Mouse (Mus musculus) MEL (cell line): ENCODE measurements around the gene Syt16.

Source experiments
- CTCF ChIP-seq, 3 experiments: IDR thresholded peaks in 2 of 3; conservative IDR thresholded peaks in 1 of 3; 2 replicates each; pipeline ENCODE4 v1.5.1; 2011 to 2012; ENCODE audit warnings: low read length in 3 of 3, low read depth in 2 of 3, mild to moderate bottlenecking in 2 of 3, improper control_type of control experiment in 1 of 3, inconsistent platforms in 1 of 3, mixed read lengths in 1 of 3, moderate library complexity in 1 of 3; ENCODE audit not compliant: control insufficient read depth in 1 of 3, insufficient read depth in 1 of 3, poor library complexity in 1 of 3, severe bottlenecking in 1 of 3
- E2F4 ChIP-seq: IDR thresholded peaks from 2 replicates; pipeline ENCODE4 v1.6.1; 2011; ENCODE audit warnings: low read depth, low read length, improper control_type of control experiment, borderline replicate concordance
- GATA1 ChIP-seq: IDR thresholded peaks from 2 replicates; pipeline ENCODE4 v1.6.1; 2011; ENCODE audit warnings: low read depth, low read length, improper control_type of control experiment
- MAFK ChIP-seq: IDR thresholded peaks from 2 replicates; pipeline ENCODE4 v1.6.1; 2011; ENCODE audit warnings: low read depth, mild to moderate bottlenecking, low read length, improper control_type of control experiment, borderline replicate concordance
- MAX ChIP-seq: IDR thresholded peaks from 2 replicates; pipeline ENCODE4 v1.6.1; 2011; ENCODE audit warnings: low read length, improper control_type of control experiment
- MYC ChIP-seq: IDR thresholded peaks from 2 replicates; pipeline ENCODE4 v1.6.1; 2011; ENCODE audit warnings: low read depth, mild to moderate bottlenecking, low read length, improper control_type of control experiment, moderate library complexity
- NRF1 ChIP-seq: IDR thresholded peaks from 2 replicates; pipeline ENCODE4 v1.6.1; 2014; ENCODE audit warnings: low read depth, mild to moderate bottlenecking, inconsistent platforms, low read length, improper control_type of control experiment, moderate library complexity; ENCODE audit not compliant: poor library complexity, insufficient read depth, severe bottlenecking
- POLR2A ChIP-seq, 2 experiments: IDR thresholded peaks; 2 replicates each; pipeline ENCODE4 v1.6.1; 2011 to 2012; ENCODE audit warnings: low read length in 2 of 2, mild to moderate bottlenecking in 2 of 2, control low read depth in 1 of 2, improper control_type of control experiment in 1 of 2, low read depth in 1 of 2, moderate library complexity in 1 of 2; ENCODE audit not compliant: control insufficient read depth in 1 of 2, insufficient read depth in 1 of 2, poor library complexity in 1 of 2
- TCF12 ChIP-seq: IDR thresholded peaks from 2 replicates; pipeline ENCODE4 v1.6.1; 2014; ENCODE audit warnings: low read depth, mild to moderate bottlenecking, inconsistent platforms, low read length, improper control_type of control experiment, moderate library complexity
- USF1 ChIP-seq: IDR thresholded peaks from 2 replicates; pipeline ENCODE4 v1.6.1; 2014; ENCODE audit warnings: low read depth, mild to moderate bottlenecking, inconsistent platforms, low read length, improper control_type of control experiment, moderate library complexity

DNA sequence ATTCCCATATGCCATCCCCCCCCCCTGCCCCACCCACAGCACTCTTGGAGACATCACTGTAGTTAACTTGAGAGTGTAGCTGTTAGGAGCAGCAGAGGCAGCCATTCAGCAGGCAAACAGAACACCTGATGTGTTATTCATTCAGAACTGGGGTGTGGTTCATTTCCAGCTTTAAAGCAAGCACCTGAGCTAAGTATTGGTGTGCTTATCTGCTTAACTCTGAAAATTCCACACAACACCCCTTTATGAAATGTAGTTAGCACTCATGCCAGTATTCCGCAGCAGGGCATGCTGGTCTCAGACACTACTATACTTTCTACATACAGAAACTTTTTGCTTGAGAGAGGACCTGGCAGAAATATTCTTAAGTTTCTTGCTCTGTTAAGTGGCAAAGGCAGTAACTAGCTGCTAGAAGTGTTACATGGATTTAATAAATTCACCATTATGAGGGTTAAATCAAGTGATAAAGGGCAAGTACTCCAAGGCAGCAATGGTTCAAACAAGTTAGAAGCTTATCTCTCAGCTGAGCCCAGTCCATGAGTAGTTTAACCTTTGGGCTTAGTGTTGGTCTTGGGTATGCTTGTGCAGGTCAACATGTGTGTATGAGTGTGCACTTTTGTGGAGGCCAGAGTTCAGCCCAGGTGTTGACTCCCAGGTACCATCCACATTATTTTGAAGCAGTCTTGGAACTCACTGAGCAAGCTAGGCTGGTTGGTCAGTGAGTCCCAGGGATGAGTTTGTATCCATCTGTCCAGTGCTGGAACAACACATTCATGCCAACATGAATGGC lies 92.1 kb downstream of the Syt16 start:
- TF ChIP-seq GATA1 (no peak), CTCF (IDR thresholded peaks at IDR 0.05 in 2 of 3, conservative IDR thresholded peaks at IDR 0.05 in 1 of 3; ENCODE audit: control insufficient read depth in 1 of 3, insufficient read depth in 1 of 3, low read depth in 2 of 3, low read length in 3 of 3, poor library complexity in 1 of 3, severe bottlenecking in 1 of 3) (no peak), POLR2A (IDR thresholded peaks at IDR 0.05; ENCODE audit: control insufficient read depth in 1 of 2, insufficient read depth in 1 of 2, low read depth in 1 of 2, low read length in 2 of 2, poor library complexity in 1 of 2) (no peak), MAFK (no peak), USF1 (no peak), NRF1 (no peak), MAX (no peak), MYC (no peak), TCF12 (no peak), E2F4 (no peak)
